Mouse (Mus musculus) embryo, embryonic 11 days (tissue): ENCODE results near the gene Slc28a3.

Source experiments
- DNase-seq: peaks from one replicate; pipeline ENCODE4 v3.0.0-alpha.2; 2015

The Slc28a3 gene

DNA sequence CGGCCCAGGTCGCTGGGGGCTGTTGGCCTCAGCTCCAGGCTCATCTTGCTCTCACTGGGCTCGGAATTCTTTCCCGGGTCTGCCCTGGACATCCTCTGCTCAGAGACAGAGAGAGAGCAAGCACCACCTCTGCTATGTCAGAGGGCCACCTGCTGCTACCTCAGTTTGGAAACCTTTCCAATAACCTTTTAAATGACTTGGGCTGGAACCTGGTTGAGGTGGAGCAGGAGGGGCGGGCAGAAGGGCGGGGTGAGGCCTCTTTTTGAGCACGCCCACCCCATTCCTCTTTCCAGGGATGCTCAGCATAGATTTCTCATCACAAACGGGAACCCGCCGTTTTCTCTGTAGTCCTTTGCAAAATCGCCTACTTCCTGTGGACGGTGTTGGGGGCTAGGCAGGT is at the start of gene Slc28a3:
TSS of gene Slc28a3 (minus strand) at position 162 of the 400 bp plus-strand sequence.
- DNase-seq, result no peak

- DNase-seq, result peak; percentile 26
These were observed 47.3 kb upstream of the Slc28a3 start for GRCm38 (mm10) chr13:58657987-58658386.

DNA sequence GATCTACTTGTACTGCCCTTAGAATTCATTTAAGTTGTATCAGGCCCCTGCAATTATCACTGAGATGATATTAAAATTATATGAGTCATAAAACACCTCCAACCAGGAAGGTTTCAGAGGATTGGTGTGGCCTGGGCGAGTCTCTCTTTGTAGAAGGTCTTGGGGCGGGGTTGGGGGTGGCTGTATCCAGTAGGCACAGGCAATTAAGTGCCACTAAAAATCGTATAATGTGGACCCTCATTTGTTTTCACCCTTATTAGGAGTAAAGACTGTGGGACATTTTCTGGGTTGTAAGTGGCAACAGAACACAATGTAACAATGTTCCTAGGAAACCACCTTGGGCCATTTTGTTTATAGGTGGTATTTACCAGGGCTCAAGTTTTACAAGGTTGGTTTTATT is 46.2 kb upstream of the Slc28a3 start:
- no peak for DNase-seq

DNA sequence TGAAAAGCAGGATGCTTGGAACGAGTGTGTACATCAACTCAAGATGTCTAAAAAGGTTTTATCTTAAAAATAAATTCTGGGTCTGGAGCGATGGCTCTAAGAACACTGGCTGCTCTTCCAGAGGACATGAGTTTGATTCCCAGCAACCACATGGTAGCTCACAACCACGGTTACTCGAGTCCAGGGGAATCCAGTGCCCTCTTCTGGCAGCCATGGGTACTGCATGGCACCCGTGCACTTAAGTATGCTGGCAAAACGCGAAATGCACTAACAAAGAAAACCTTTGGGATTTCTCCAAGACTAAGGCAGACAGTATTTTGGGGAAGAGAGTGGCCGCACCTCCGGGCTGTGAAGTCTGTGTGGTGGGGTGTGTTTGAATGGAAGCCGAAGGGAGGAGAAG is 44.9 kb upstream of the Slc28a3 start:
- no peak for DNase-seq

DNA sequence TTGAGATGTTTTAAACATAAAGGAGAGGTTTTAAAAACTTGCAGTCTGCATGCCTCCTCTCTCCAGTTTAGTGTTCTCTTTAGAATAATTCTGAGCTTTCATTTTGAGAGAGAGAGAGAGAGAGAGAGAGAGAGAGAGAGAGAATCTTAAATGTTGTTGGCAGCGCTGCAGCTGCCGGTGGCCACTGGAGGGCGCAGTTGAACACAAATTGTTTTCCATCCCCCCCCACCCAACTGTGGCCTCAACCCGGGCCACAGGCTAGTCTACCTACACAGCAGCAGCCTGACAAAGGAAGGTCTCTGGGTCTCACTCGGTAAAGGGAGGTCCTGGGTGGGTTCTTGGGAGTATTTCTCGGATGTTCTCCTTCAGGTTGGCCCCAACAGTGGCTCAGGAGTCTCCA is 29.7 kb upstream of the Slc28a3 start:
- peak; percentile 83 for DNase-seq

DNA sequence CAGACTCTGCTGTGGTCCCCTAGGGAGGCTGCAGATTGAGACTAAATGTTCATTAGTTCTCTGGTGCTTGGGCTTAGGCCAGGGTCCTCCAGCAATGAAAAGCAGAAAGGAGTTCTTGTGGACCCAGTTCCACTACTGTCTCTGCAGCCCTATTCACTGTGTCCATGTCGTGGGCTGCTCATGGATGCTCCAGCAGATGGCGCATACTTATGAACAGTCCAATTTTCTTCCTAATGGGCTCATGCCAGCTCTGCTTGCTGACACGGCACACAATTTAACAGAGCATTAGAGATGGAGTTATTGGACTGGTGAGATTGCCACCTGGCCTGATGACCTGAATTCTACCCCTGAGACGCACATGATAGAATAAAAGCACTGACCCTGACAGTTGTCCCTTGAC is 28.3 kb upstream of the Slc28a3 start:
- peak; percentile 72 for DNase-seq

- peak; percentile 87 for DNase-seq
These were observed 26.8 kb upstream of the Slc28a3 start for GRCm38 (mm10) chr13:58637360-58638002.

DNA sequence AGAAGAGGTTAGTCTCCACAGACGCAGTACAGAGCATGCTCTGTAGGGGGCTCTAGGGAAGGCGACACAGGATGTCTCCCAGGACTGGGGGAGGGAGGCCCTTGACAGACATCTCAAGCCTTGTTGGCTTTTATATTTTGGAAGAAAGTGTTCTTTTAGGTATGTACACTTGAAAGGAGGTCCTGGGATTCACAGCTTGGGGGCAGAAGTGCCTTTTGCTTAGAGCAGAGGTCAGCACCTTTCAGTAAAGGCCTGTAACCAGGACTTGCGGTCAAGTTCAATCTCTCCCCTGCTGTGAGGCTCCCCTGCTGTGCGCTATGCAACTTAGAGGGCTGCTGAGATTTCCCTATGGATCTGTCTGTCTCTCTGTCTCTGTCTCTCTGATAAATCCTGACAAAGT is 23.2 kb upstream of the Slc28a3 start:
- DNase-seq, result no peak

DNA sequence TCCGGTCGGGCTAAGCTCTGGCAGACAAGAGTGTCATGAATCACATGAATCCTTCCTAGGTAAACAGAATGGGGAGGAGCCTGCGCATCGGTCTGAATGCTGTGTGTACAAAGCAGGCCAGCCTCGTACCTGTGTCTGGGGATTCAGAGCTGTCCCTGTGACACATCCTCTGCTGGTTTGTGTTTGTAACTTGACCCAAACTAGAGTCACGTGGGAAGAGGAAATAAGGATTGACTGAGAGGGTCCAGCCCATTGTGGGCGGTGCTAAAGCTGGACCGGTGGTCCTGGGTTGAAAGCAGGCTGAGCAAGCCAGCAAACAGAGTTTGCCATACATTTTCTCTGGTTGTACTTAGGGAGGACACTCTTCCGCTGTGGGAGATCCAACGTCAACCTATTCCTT is 20.1 kb upstream of the Slc28a3 start:
- peak; percentile 58 for DNase-seq

- DNase-seq, result peak; percentile 74
These were observed 18.8 kb upstream of the Slc28a3 start for GRCm38 (mm10) chr13:58629365-58630050.

GRCm38 (mm10) chr13:58622647-58623046 is 12.0 kb upstream of the Slc28a3 start:
- no peak for DNase-seq

DNA sequence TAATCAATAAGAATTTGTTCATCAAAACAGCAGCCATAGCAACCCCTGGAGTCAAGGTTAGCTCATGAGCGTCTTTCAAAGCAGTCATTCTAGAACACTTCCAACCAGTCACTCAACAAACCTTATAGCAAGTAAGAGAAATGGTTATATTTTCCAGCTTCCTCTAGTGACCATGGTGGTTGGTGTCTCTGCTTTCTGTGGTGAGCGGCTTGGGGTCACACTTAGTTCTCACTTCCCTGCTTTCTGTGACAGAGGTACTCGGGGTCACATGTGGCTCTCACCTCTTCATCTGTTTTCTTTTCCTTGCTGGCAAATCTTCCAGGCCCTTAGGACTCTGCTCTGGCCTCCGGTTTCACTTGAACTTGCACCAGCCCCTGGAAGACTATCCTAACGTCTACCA is 8.6 kb upstream of the Slc28a3 start:
- DNase-seq, result no peak

- DNase-seq, result no peak
These were observed 618 bp downstream of the Slc28a3 start for GRCm38 (mm10) chr13:58610059-58610458.

DNA sequence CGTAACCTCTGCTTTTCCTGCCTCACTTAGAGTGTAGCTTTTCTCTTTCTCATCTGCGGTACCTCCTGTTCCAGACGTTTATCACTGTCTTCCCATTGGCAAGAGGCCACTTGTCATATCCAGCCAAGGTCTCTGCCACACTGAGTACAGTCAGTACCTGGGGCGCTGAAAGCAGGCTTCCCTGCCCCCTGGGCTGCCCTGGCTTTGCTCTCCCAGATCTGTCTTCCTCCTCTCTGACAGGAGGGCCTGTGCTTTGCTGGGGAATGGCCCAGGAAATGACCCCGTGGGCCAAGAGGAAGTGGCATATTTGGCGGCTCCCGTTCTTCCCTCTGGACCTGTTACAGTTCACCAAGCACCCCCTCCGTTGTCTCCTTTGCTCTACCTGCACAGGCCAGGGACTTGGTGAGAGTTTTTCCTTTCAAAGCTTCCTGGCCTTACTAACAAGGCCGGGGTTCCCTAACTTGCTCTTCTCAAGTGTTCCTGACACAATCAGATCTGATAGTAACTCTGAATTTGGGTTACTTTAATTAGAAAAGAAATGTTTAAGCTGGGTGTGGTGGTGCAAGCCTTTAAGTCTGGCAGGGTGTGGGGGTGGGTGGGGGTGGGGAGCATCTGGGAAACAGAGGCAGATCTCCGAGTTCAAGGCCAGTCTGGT is 9.3 kb downstream of the Slc28a3 start:
- DNase-seq, result no peak

GRCm38 (mm10) chr13:58598578-58598977 is 12.1 kb downstream of the Slc28a3 start:
- DNase-seq, result no peak

GRCm38 (mm10) chr13:58593129-58593528 is 17.5 kb downstream of the Slc28a3 start:
- DNase-seq, result peak; percentile 79

DNA sequence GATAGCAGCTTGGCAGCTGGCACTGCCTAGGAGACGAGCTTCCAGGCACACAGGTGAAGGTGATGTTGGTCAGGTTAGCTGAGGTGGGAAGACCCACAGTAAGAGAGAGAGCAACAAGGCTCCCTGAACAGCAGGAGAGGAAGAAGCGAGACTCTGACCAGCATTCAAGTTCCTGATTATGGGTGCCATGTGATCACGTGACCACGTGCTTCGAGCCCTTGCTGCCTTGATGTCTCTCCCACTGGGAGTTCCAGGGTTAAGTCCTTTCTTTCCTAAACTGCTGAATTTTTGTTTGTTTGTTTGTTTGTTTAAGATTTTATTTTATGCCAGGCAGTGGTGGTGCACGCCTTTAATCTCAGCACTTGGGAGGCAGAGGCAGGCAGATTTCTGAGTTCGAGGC is 18.8 kb downstream of the Slc28a3 start:
- no peak for DNase-seq

GRCm38 (mm10) chr13:58590630-58591029 is 20.0 kb downstream of the Slc28a3 start:
- peak; percentile 63 for DNase-seq

DNA sequence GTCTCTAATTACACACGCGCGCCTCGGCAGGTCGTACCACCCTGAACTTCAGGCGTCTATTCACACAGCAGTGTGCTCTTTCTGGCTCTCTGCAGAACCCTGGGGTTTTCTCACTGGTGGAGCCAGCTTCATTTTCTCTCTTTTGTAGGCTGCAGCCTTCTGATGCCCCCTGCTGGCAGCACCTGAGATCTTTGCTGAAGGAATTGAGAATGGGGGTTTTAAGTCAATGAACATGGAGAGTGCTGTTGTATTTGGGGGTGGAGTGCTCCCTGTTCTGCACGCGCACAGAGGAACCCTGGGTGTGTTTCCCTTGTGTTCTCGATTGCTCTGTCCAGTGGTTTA is 21.2 kb downstream of the Slc28a3 start:
- DNase-seq, result peak; percentile 88

- no peak for DNase-seq
These were observed 21.8 kb downstream of the Slc28a3 start for GRCm38 (mm10) chr13:58588655-58589516.

DNA sequence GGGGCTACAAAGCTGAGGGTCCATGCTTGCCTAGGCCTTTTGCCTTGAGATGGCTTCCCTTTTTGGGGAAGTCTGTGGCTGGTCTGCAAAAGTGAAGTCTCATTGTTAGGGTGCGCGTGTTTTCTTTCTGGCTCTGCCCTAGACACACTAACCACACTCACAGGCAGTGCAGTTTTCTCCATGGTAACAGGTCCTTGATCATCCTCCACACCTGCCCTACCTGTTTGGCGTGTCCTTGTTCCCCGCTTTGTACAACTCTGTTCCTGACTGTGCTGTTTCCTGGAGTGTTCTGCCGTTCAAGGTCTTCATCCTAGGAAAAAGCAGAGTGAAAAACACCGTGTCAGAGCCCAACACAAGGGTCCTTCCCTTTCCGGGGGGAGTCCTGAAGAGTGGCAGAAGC is 22.7 kb downstream of the Slc28a3 start:
- no peak for DNase-seq

DNA sequence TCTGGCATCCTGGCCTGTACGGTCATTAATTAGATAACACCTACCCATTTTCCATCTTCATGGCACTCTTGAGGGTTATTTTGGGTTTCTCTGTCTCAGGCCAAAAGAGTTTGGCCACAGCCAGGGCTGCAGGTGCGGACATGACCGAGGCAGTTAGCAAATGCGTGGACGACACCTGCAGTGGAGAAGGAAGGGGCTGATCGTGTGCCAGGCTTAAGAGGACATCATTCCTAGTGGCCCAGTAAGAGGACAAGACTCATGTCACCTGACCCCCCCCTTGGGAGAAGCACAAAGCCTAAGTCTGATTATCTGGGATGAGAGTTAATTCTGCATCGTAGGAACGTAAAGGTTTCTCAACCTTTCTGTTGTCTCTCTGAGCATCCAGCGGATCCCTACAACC is 44.5 kb downstream of the Slc28a3 start:
- no peak for DNase-seq

DNA sequence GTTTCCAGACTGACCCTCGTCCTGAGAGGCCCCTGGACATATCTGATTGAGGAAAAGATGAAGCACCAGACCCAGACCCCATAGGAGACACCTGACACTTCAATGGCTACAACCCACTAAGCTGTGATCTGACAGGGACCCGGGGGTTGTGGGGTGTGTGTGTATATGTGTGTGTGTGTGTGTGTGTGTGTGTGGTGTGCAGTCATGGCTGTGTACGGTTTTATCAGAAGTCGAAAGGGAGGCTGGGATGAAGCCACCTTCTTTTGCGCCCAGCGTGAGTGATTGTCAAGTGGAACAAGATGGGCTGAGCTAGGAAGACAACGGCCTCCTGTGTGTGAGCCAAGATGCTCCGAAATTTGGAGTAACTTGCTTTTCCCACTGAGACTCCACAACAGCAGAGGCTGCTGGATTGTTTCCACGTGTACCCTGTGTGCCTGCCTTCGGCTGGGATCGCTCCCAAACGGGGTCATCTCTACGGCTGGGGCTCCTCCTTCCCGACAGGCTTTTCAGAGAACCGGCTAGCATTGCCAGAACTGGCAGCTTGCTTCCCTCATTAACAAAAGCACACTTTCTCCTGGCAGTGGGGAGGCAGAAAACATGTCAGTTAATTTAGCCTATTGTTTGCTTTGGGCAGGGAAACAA is 50.1 kb downstream of the Slc28a3 start:
- no peak for DNase-seq
